Mouse (Mus musculus): ENCODE results near the gene Selplg. TPM values are rescaled to one million over a fixed set of nuclear protein-coding genes. Genes with fewer than 3 reads are reported as not detected.

The Selplg gene
- polyA plus RNA-seq, 1 experiment from 2014 or later, result 1.4 TPM

DNA sequence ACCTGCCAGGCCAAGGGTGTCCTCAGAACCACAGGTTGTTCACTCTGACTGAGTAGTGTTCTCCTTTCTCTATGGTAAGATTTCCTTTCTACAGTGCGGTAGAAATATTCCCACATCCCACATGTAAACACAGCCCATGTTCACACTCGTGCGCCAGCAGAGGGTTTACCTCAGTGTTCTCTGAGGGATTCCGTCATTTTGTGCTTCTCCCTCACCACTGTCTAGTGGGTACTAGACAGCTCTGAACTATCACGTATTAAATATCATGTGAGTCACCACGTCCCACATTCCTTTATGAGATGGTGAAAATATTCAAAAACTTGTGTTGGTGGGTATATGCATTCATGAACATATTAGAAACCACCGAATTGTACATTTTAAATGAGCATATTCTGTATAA lies 20.0 kb upstream of the Selplg start:
- ATAC-seq (ENCODE audit: low FRiP score, low read depth), result no peak
- Histone ChIP-seq H3K4me2 (replicated peaks) (no peak overlapping the region), H3K4me3 (no peak overlapping the region), H3K36me3 (peaks cover 46% of the 10 kb centered on the region), H3K27ac (replicated peaks) (no peak overlapping the region), H3K4me1 (peaks cover 28% of the 10 kb centered on the region), H3K9ac (replicated peaks) (no peak overlapping the region), H3K9me3 (no peaks in the 10 kb centered on the region), H3K27me3 (no peaks in the 10 kb centered on the region)
- WGBS, result 93% methylated on average over 7 of the region's 7 CpGs

DNA sequence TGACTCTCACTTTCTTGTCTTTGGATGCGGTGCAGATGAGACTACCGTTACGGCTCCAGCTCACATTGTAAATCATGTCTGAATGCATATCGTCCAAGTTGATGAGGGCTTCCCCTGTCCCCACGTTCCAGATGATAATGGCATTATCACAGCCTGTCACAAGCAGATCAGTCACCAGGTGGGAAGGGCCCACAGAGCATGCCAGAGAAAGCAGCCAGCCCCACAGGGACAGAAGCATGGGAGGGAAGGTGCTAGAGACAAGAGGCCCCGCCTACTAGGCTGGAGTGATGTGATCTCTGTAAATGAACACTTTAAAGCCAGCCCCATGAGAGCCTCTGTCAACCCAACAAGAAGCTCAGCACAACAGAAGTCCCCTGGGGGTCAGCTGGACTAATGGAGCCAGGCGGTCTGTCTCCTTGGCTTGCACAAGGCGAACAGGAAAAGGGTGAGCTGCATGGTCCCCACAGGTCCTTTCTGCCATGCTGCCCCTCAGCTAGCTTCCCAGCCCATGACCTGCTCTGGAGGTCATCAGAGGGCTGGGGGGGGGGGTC lies 18.3 kb upstream of the Selplg start:
- Histone ChIP-seq H3K9ac (replicated peaks) (no peak overlapping the region), H3K9me3 (no peaks in the 10 kb centered on the region), H3K4me3 (no peak overlapping the region), H3K4me1 (peaks cover 10% of the 10 kb centered on the region), H3K27ac (replicated peaks) (no peak overlapping the region; the same call in 1 of the 2 replicates), H3K4me2 (replicated peaks) (no peak overlapping the region), H3K27me3 (no peaks in the 10 kb centered on the region), H3K36me3 (peaks cover 63% of the 10 kb centered on the region)
- 80% methylated on average over 8 of the region's 8 CpGs for WGBS
- no peak for ATAC-seq (ENCODE audit: low FRiP score, low read depth)

DNA sequence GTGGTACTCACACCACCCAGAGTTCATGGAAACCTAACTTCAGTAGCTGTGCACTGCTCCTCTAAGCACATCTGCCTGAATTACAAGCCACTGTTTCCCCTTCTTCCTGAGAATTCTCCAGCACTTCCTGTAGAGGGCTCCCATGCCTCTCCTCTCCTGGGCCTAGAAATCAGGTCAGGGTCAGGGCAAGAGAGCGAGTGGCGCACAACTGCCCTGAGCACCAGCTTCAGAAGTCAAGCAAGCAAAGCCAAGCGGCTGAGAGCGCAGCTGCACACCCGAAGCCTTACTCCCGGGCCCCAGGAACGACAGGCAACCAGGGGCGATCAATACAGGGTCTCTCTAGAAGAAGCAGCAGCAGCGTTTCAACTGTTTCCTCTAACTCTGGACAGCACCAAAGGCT lies 15.2 kb upstream of the Selplg start:
- no peak overlapping the region for H3K27ac ChIP-seq (replicated peaks)
- peaks cover 93% of the 10 kb centered on the region for H3K36me3 ChIP-seq
- H3K9ac ChIP-seq (replicated peaks), result no peak overlapping the region
- WGBS, result 88% methylated on average over 9 of the region's 9 CpGs
- H3K4me3 ChIP-seq, result no peak overlapping the region
- ATAC-seq (ENCODE audit: low FRiP score, low read depth), result no peak
- no peaks in the 10 kb centered on the region for H3K9me3 ChIP-seq
- H3K4me1 ChIP-seq, result no peaks in the 10 kb centered on the region
- no peaks in the 10 kb centered on the region for H3K27me3 ChIP-seq
- H3K4me2 ChIP-seq (replicated peaks), result no peak overlapping the region

DNA sequence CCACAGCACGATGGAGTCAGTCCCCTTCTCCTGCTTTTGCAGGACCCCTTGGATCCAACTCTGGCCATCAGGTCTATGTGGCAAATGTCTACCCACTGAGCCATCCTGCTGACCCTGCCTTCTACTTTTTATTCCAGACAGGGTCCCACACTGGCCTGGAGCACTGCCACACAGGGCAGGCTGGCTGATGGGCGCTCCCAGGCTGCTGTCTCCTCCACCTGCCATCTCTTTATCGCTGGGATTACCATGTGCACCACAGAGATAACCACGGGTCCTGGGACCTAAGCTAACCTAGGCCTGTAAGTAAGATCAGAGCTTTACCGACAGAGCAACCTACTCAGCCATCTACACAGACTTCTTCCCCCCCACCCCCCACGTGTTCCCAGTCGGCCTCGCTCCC lies 14.2 kb upstream of the Selplg start:
- no peak for ATAC-seq (ENCODE audit: low FRiP score, low read depth)
- Histone ChIP-seq H3K36me3 (peaks cover 95% of the 10 kb centered on the region), H3K4me3 (no peak overlapping the region), H3K4me2 (replicated peaks) (no peak overlapping the region), H3K9me3 (no peaks in the 10 kb centered on the region), H3K4me1 (no peaks in the 10 kb centered on the region), H3K27ac (replicated peaks) (no peak overlapping the region), H3K9ac (replicated peaks) (no peak overlapping the region), H3K27me3 (no peaks in the 10 kb centered on the region)
- WGBS, result 89% methylated on average over 8 of the region's 8 CpGs

DNA sequence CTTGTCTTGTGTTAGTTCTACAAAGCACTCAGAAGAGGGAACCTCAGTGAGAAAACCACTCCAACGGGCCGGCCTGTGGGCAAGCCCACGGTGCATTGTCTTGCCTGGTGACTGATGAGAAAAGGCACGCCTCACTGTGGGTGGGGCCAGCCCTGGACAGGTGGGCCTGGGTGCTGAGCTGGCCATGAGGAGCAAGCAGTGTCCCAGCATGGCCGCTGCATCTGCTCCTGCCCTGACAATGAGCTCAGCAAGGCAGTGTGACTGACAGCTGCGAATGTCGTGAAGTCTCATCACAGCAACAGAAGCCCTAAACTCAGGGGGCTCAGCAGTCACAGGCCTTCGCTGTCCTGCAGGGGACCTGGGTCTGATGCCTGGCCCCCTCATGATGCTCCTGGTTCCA lies 13.2 kb upstream of the Selplg start:
- Histone ChIP-seq H3K9ac (replicated peaks) (no peak overlapping the region), H3K4me1 (no peaks in the 10 kb centered on the region), H3K36me3 (peaks cover 89% of the 10 kb centered on the region), H3K4me2 (replicated peaks) (no peak overlapping the region), H3K4me3 (no peak overlapping the region), H3K9me3 (no peaks in the 10 kb centered on the region), H3K27ac (replicated peaks) (no peak overlapping the region), H3K27me3 (no peaks in the 10 kb centered on the region)
- ATAC-seq (ENCODE audit: low FRiP score, low read depth), result no peak
- 89% methylated on average over 8 of the region's 8 CpGs for WGBS

DNA sequence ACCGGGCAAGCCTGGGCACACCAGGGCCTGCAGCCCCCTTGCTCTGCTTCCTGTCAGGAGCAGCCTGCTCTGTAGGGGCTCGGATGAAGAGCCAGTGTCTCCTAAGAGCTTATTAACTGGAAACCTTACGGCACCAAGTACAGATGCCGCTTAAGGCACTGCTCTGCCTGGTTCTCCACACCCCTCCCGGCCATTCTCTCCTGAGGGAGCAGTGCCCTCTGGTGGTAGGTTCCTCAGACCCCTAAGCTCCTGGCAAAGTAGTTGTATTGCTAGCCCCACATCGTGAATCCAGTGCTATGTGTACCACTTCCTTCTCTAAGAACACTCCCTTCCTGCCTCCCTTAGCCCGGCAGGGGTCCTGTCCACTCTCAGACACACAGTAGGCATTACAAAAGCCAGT lies 12.3 kb upstream of the Selplg start:
- Histone ChIP-seq H3K27me3 (no peaks in the 10 kb centered on the region), H3K9ac (replicated peaks) (no peak overlapping the region), H3K4me3 (no peak overlapping the region), H3K4me2 (replicated peaks) (no peak overlapping the region), H3K4me1 (no peaks in the 10 kb centered on the region), H3K9me3 (no peaks in the 10 kb centered on the region), H3K27ac (replicated peaks) (no peak overlapping the region), H3K36me3 (peaks cover 80% of the 10 kb centered on the region)
- no peak for ATAC-seq (ENCODE audit: low FRiP score, low read depth)
- 70% methylated on average over 7 of the region's 7 CpGs for WGBS

DNA sequence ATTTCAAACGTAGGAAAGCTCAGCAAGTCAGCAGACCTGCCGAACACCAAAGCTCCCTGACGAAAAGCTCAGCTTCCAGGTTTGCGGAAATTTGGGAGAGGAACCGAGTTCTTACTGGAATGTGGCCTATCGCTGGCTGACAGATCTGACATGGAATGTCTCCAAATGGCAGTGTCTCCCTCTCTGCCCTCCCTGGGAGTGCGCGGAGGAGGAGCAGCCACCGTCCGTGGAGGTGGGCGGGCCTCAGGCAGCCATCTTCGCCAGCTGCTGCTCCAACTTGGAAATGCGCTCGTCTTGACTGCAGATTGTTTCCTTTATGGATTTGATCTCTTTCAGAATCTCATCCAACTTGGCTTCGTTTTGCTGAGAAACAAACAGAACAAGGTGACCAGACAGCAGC lies 11.7 kb upstream of the Selplg start:
- no peak overlapping the region for H3K9ac ChIP-seq (replicated peaks)
- H3K9me3 ChIP-seq, result no peaks in the 10 kb centered on the region
- WGBS, result 88% methylated on average over 15 of the region's 15 CpGs
- no peak for ATAC-seq (ENCODE audit: low FRiP score, low read depth)
- no peaks in the 10 kb centered on the region for H3K27me3 ChIP-seq
- H3K27ac ChIP-seq (replicated peaks), result no peak overlapping the region
- H3K4me3 ChIP-seq, result no peak overlapping the region
- H3K36me3 ChIP-seq, result peaks cover 74% of the 10 kb centered on the region
- no peak overlapping the region for H3K4me2 ChIP-seq (replicated peaks)
- no peaks in the 10 kb centered on the region for H3K4me1 ChIP-seq

DNA sequence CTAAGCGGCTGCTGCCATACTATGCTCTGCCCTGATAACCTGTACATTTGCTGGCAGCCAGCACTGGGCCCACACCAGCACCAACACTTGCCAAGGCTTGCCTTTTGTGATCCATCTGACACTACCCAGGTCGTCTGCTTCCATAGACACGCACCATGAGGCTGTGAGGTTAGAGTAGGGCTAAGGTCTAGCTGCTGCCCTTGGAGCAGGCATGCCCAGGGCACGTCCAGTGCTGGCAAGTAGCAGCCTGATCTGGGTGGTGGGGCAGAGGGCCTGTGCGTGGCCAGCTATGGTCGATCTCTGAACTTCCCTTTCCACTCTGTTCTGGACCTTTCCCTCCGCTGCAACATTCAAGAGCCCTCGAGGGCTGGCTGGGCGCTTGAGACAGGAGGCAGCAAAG lies 10.5 kb upstream of the Selplg start:
- Histone ChIP-seq H3K27me3 (no peaks in the 10 kb centered on the region), H3K36me3 (peaks cover 63% of the 10 kb centered on the region), H3K4me3 (no peak overlapping the region), H3K4me2 (replicated peaks) (no peak overlapping the region), H3K9ac (replicated peaks) (no peak overlapping the region), H3K4me1 (no peaks in the 10 kb centered on the region), H3K27ac (replicated peaks) (no peak overlapping the region), H3K9me3 (no peaks in the 10 kb centered on the region)
- no peak for ATAC-seq (ENCODE audit: low FRiP score, low read depth)
- WGBS, result 91% methylated on average over 9 of the region's 9 CpGs

DNA sequence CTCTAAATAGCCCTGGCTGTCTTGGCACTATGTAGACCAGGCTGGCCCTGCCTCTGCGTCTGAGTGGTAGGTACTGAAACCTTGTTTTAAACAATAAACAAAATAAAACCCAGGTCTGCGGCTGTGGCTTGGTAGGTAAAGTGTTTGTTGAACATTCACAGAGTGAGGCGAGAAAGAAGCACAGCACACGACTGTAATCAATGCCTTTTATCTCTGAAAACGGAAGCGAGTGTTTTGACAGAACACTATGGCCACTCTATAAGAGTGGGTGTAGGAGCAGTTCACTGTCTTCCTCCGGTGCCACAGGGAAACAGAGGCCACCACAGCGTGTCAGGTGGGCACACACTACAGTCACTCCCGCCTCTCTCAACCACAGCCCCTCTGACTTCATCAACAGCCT lies 9.8 kb upstream of the Selplg start:
- no peak overlapping the region for H3K4me2 ChIP-seq (replicated peaks)
- H3K27me3 ChIP-seq, result no peaks in the 10 kb centered on the region
- no peak for ATAC-seq (ENCODE audit: low FRiP score, low read depth)
- no peak overlapping the region for H3K27ac ChIP-seq (replicated peaks)
- 95% methylated on average over 9 of the region's 9 CpGs for WGBS
- H3K9me3 ChIP-seq, result no peaks in the 10 kb centered on the region
- H3K36me3 ChIP-seq, result peaks cover 56% of the 10 kb centered on the region
- H3K4me3 ChIP-seq, result no peak overlapping the region
- no peaks in the 10 kb centered on the region for H3K4me1 ChIP-seq
- no peak overlapping the region for H3K9ac ChIP-seq (replicated peaks)

DNA sequence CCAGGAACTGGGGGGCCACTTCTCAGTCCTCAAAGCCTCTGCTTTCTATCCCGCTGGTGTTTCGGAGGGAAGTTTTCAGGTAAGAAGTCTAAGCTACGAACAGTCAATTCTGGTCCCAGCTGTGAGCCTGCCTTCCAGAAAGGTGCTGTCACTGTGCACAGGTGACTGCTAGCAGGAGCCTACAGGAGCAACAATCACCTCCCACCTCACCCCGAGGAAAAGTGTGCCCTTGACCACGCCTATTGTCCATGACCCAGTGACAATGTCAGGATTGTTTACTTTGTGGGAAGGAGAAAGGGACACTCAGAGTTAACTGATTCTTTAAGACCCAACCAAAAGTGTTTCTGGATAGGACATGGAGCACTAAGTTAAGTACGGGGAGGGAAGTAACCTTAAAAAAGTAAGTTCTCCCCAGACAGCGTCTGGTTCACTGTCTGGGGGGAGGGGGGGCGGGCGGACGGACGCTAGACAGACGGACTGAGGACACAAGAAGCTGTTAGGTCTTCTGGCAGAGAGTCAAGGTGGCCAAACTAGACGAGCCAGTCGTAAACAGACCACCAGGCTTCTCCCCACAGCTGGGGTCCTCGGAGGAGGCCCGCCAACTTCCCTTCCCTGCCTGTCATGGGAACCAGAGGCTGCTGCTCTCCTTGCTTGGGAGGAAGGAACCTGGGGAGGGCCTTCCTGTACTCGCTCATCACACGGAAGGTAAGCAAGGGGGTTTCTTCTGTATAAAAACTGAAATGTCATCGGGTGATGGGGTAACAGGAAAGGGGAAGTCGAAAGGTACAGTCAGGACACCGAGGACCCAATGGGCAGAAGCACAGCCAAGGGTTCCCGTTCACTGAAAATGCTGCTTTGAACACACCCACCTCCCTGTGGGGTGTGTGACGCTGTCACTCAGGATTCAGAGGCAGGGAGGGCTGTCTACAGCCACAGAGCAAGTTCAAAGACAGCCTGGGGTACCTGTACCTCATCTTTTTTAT lies 9.1 kb upstream of the Selplg start:
- Histone ChIP-seq H3K4me1 (no peaks in the 10 kb centered on the region), H3K9me3 (no peaks in the 10 kb centered on the region), H3K27me3 (no peaks in the 10 kb centered on the region), H3K36me3 (peaks cover 49% of the 10 kb centered on the region), H3K9ac (replicated peaks) (no peak overlapping the region), H3K4me3 (no peak overlapping the region), H3K4me2 (replicated peaks) (no peak overlapping the region), H3K27ac (replicated peaks) (no peak overlapping the region)
- ATAC-seq (ENCODE audit: low FRiP score, low read depth), result no peak
- WGBS, result 88% methylated on average over 23 of the region's 23 CpGs

DNA sequence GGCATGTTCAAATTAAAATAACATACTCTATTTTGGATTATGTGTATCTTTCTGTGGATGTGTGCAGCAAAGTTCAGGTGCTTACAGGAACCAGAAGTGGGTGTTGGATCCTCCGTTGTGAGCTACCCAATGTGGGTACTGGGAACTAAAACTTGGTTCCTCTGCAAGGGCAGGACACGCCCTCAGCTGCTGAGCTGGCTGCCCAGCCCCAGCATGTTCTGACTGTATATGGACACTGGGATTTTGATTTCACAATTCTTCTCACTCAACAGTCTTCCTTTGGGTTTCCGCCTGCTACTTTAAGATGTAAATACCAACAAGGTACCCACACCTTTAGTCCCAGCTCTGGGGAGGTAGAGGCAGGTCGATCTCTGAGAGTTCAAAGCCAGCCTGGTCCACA lies 8.0 kb upstream of the Selplg start:
- Histone ChIP-seq H3K36me3 (peaks cover 38% of the 10 kb centered on the region), H3K4me3 (no peak overlapping the region), H3K27ac (replicated peaks) (no peak overlapping the region), H3K9ac (replicated peaks) (no peak overlapping the region), H3K27me3 (no peaks in the 10 kb centered on the region), H3K4me1 (no peaks in the 10 kb centered on the region), H3K9me3 (no peaks in the 10 kb centered on the region), H3K4me2 (replicated peaks) (no peak overlapping the region)
- no peak for ATAC-seq (ENCODE audit: low FRiP score, low read depth)
- 95% methylated on average over 4 of the region's 4 CpGs for WGBS

DNA sequence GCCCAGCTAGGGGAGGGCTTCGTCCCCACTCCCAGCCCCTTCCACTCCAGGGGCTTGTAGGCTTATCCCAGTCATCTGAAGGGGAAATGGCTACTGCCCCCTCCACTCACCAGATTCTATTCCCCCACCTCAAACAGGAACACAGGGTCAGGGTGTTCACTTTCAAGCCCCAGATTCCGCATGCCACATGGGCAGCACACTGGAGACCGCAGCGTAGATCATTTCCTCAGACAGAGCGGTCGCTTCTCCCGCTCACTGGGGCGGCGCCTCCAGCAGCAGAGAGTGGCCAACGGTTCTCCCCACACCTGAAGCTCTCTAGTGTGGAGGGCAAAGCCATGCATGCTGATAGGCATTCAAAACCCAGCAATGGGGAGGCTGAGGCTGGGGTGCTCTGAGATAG lies 4.5 kb upstream of the Selplg start:
- H3K4me3 ChIP-seq, result no peak overlapping the region
- no peak overlapping the region for H3K9ac ChIP-seq (replicated peaks)
- ATAC-seq (ENCODE audit: low FRiP score, low read depth), result no peak
- H3K27ac ChIP-seq (replicated peaks), result no peak overlapping the region
- H3K27me3 ChIP-seq, result no peaks in the 10 kb centered on the region
- H3K4me2 ChIP-seq (replicated peaks), result no peak overlapping the region
- 89% methylated on average over 10 of the region's 10 CpGs for WGBS
- H3K36me3 ChIP-seq, result peaks cover 5% of the 10 kb centered on the region
- H3K9me3 ChIP-seq, result no peaks in the 10 kb centered on the region
- no peaks in the 10 kb centered on the region for H3K4me1 ChIP-seq
